Mouse (Mus musculus) limb, embryonic 11.5 days (tissue): ENCODE measurements around the gene Hoxa6. TPM values are rescaled to one million over a fixed set of nuclear protein-coding genes. Genes with fewer than 3 reads are reported as not detected.

Experiments used
- ATAC-seq: fragments of 200-750 bp; cut with Nextera tagmentation; 2 replicates; pipeline ENCODE4 v1.8.0; 2017; ENCODE audit warnings: low read depth; ENCODE audit not compliant: insufficient number of reproducible peaks, low FRiP score, low TSS enrichment
- DNase-seq: peaks from one replicate; pipeline ENCODE4 v3.0.0-alpha.2; 2015; ENCODE audit warnings: low spot score
- H3K27ac ChIP-seq: fragments of 300-500 bp; sonication (generic); replicated peaks from 2 replicates; pipeline ENCODE4 v1.5.1; 2014; ENCODE audit warnings: low read depth, mild to moderate bottlenecking, low read length
- H3K27me3 ChIP-seq: fragments of 300-500 bp; sonication (generic); 2 replicates; pipeline ENCODE4 v1.6.1; 2014; ENCODE audit warnings: mild to moderate bottlenecking, low read length, mixed read lengths; ENCODE audit not compliant: control insufficient read depth, insufficient read depth
- H3K36me3 ChIP-seq: fragments of 300-500 bp; sonication (generic); 2 replicates; pipeline ENCODE4 v1.6.1; 2014; ENCODE audit warnings: mild to moderate bottlenecking, low read length, moderate library complexity, mixed read lengths; ENCODE audit not compliant: control insufficient read depth, insufficient read depth
- H3K4me1 ChIP-seq: fragments of 300-500 bp; sonication (generic); 2 replicates; pipeline ENCODE4 v1.6.1; 2014; ENCODE audit warnings: low read length, mixed read lengths; ENCODE audit not compliant: control insufficient read depth, insufficient read depth
- H3K4me2 ChIP-seq: fragments of 300-500 bp; sonication (generic); 2 replicates; pipeline ENCODE4 v1.6.1; 2014; ENCODE audit warnings: low read depth, mild to moderate bottlenecking, moderate library complexity; ENCODE audit not compliant: severe bottlenecking
- H3K4me3 ChIP-seq: fragments of 300-500 bp; sonication (generic); 2 replicates; pipeline ENCODE4 v1.5.1; 2014; ENCODE audit warnings: low read depth, low read length
- H3K9ac ChIP-seq: fragments of 300-500 bp; sonication (generic); 2 replicates; pipeline ENCODE4 v1.6.1; 2014; ENCODE audit warnings: mild to moderate bottlenecking, low read length
- H3K9me3 ChIP-seq: fragments of 300-500 bp; sonication (generic); 2 replicates; pipeline ENCODE4 v1.6.1; 2016; ENCODE audit warnings: low read length; ENCODE audit not compliant: control insufficient read depth
- WGBS: fragments of 180-500 bp; shearing (Covaris S2); extraction: QIAGEN DNeasy Blood & Tissue Kit; methylation state at CpG from one replicate; pipeline ENCODE4 v1.1.7; 2014; 5-methylcytosine and 5-hydroxymethylcytosine counted together
- polyA plus RNA-seq: library from polyadenylated mRNA; unstranded; fragments of >200 nt; fragmentation: Nextera tagmentation; extraction: Ambion mirVana; gene quantifications from 2 replicates; pipeline ENCODE4 v1.2.1, GENCODE M21; 2014

The Hoxa6 gene
- polyA plus RNA-seq, 1 experiment from 2014 or later = 4.6 TPM

DNA sequence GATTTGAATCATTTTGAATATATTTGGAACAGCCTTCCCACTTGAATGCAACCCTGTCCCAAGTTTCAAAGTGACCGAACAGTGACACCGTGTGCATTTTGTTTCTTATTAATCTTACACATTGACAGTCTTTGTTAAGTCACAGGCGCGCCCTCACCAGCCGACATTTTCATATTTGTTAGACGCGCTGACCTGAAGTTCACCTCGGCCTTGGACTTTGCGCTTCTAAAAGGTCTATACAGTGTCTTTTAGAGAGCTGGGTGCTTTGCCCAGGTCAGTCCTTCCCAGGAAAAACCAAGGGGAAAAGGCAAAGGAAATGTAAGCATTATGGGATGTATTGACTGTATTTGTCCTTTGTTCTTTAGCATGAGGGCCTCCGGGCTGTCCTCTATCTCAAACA is 13.8 kb downstream of the Hoxa6 start:
- DNase-seq = no peak
- WGBS = 20% methylated on average over 10 of the region's 10 CpGs
- Histone ChIP-seq H3K4me2 (no peak overlapping the region), H3K4me1 (peaks cover 33% of the 10 kb centered on the region), H3K36me3 (no peaks in the 10 kb centered on the region), H3K9ac (no peak overlapping the region), H3K27ac (no peak overlapping the region), H3K9me3 (no peaks in the 10 kb centered on the region), H3K4me3 (no peak overlapping the region), H3K27me3 (0 out of 2 replicates have a peak, but pooled peaks cover 5% of the 10 kb centered on the region)
- ATAC-seq = no peak

DNA sequence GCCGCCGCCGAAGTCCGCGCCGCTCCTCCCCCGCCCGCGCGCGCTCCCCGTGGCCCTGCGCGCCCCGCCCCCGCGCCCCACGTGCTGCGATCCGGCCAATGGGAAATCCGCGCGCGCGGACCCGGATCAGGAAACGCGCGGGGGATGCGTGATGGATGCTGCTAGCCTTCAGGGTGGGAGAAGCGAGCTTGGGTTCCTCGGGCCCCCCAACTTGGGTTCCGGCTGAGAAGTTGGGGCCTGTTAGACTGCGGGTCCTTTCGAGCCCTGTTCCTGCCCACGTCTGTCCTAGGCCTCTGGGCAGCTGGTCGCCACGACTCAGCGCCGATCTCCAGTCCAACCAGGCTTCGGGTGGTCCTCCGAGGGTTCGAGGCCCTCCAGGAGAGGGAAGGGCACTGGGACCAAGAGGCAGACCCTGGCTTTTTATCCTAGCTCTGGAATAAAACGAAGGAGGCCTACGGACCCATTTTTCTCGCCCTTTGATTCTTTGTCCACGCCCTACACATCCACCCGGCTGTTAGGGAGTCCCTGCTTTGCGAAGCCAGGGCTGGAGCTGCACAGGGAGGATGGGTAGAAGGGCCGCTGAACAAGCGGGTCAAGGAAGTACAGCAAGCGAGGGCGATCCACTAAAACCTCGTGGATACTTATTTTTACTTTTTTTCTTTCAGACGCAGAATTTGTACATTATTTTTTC is 16.5 kb downstream of the Hoxa6 start:
- Histone ChIP-seq H3K4me3 (peak overlapping the region; percentile 50), H3K4me1 (peaks cover 41% of the 10 kb centered on the region), H3K4me2 (peak overlapping the region; percentile 99), H3K27ac (peak overlapping the region; percentile 21; the same call in 1 of the 2 replicates), H3K36me3 (no peaks in the 10 kb centered on the region), H3K9ac (peak overlapping the region; percentile 57), H3K9me3 (no peaks in the 10 kb centered on the region), H3K27me3 (peaks cover 9% of the 10 kb centered on the region; the same call in 1 of the 2 replicates)
- DNase-seq (peak; percentile 92), ATAC-seq (peak; percentile 55; the same call in 1 of the 2 replicates)
- 2% methylated on average over 43 of the region's 55 CpGs for WGBS

DNA sequence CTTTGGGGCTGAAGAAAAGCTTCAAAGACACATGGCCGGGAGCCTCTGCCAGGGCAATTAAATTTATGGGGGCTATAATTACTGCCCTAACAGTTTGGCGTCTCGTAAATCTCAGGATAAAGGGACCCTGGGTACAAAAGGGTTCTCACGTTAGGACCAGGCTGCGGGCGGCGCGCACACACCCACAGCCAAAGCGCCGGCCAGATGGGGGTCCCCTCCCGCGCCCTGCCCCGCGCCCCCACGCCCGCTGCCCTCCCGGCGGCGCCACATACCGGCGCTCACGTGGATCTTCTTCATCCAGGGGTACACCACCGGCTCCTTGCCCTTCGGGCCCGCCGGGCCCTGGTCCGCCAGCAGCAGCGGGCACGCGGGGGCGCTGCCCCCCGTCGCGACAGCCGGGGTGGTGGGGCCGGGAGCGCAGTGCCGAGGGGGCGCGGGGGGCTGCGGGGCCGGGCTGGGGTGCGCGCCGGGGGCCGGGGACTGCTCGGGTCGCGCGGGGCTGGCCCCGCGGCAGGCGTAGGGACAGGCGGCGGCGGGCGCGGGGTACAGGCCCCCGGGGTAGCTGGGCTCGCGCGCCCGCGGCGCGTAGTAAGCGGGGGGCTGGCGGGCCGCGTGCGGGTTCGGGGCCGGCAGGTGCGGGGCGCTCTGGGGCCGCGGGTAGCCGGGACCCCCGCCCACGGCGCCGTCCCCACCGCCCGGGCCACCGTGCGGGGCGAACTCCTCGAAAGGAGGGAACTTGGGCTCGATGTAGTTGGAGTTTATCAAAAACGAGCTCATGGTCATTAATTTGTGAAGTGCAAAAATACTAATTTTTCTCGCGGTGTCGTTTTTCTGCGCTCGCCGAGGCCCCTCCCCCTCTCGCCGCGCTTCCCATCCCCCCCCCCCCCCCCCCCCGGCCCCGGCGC is 17.4 kb downstream of the Hoxa6 start, which contains the start of gene Hoxa4:
TSS of gene Hoxa4 (minus strand) at position 848 of the 905 bp plus-strand sequence.
- Histone ChIP-seq H3K27me3 (peaks cover 13% of the 10 kb centered on the region), H3K9me3 (no peaks in the 10 kb centered on the region), H3K27ac (peak within 1 kb of the TSS; percentile 51; the same call in 1 of the 2 replicates), H3K4me1 (peaks cover 41% of the 10 kb centered on the region), H3K36me3 (no peaks in the 10 kb centered on the region), H3K4me3 (peak within 1 kb of the TSS; percentile 50), H3K4me2 (peak within 1 kb of the TSS; percentile 99), H3K9ac (peak within 1 kb of the TSS; percentile 57)
- peak; percentile 57; the same call in 1 of the 2 replicates for ATAC-seq
- WGBS = under 1% methylated on average over 47 of the region's 102 CpGs
- peak; percentile 73 for DNase-seq

DNA sequence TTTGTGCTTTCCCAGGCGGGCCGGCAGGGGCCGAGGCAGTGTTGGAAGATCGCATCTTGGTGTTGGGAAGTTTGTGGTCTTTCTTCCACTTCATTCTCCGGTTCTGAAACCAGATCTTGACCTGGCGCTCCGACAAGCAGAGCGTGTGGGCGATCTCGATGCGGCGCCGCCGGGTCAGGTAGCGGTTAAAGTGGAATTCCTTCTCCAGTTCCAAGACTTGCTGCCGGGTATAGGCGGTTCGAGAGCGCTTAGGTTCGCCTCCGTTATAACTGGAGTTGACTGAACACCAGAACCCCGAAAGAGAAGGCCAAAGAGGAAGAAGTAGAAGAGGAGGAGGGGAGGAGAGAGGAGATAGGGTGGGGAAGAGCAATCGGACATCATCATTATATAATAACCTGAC is 18.1 kb downstream of the Hoxa6 start:
- peak; percentile 62 for DNase-seq
- H3K4me3 ChIP-seq = peak overlapping the region; percentile 50; the same call in 1 of the 2 replicates
- no peaks in the 10 kb centered on the region for H3K9me3 ChIP-seq
- no peak overlapping the region for H3K27ac ChIP-seq
- H3K27me3 ChIP-seq = peaks cover 13% of the 10 kb centered on the region
- peak overlapping the region; percentile 99 for H3K4me2 ChIP-seq
- WGBS = 2% methylated on average over 23 of the region's 23 CpGs
- no peaks in the 10 kb centered on the region for H3K36me3 ChIP-seq
- H3K4me1 ChIP-seq = peaks cover 42% of the 10 kb centered on the region
- ATAC-seq = no peak
- H3K9ac ChIP-seq = no peak overlapping the region

DNA sequence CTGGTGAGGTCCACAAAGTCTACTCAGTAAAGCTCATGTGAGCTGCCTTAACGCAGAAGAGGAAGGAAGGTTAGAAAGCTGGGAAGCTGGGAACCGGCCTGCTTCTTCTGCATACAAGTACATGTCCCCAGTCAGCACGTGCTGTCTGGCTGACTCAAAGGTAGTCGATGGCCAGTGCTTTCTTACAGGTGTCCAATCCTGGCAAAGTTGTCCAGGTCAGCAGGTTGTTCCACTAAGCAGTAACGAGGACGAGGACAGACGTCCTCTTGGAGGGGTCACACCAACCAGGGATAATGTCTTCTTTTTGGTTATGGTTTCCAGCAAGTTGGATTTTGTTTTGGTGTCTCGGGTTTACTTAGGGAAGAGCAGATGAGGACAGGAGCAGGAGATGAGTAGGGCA is 18.6 kb downstream of the Hoxa6 start:
- no peaks in the 10 kb centered on the region for H3K9me3 ChIP-seq
- peaks cover 13% of the 10 kb centered on the region for H3K27me3 ChIP-seq
- WGBS = 20% methylated on average over 8 of the region's 8 CpGs
- DNase-seq (no peak), ATAC-seq (no peak)
- H3K4me2 ChIP-seq = no peak overlapping the region
- peaks cover 46% of the 10 kb centered on the region for H3K4me1 ChIP-seq
- no peak overlapping the region for H3K4me3 ChIP-seq
- H3K9ac ChIP-seq = no peak overlapping the region
- H3K36me3 ChIP-seq = no peaks in the 10 kb centered on the region
- no peak overlapping the region for H3K27ac ChIP-seq

- DNase-seq = no peak
- H3K27ac ChIP-seq = no peak overlapping the region
- H3K36me3 ChIP-seq = no peaks in the 10 kb centered on the region
- H3K4me1 ChIP-seq = peaks cover 51% of the 10 kb centered on the region
- no peak overlapping the region for H3K9ac ChIP-seq
- no peak for ATAC-seq
- no peaks in the 10 kb centered on the region for H3K9me3 ChIP-seq
- no peak overlapping the region for H3K4me2 ChIP-seq
- no peak overlapping the region for H3K4me3 ChIP-seq
- peaks cover 16% of the 10 kb centered on the region for H3K27me3 ChIP-seq
- 30% methylated on average over 5 of the region's 5 CpGs for WGBS
Measured at GRCm38 (mm10) chr6:52189172-52189591, 19.3 kb downstream of the Hoxa6 start.

- no peak overlapping the region for H3K4me2 ChIP-seq
- no peak overlapping the region for H3K9ac ChIP-seq
- DNase-seq (no peak), ATAC-seq (no peak)
- WGBS = 62% methylated on average over 1 of the region's 1 CpGs
- H3K27ac ChIP-seq = no peak overlapping the region
- H3K36me3 ChIP-seq = no peaks in the 10 kb centered on the region
- no peak overlapping the region for H3K4me3 ChIP-seq
- H3K9me3 ChIP-seq = no peaks in the 10 kb centered on the region
- peaks cover 56% of the 10 kb centered on the region for H3K4me1 ChIP-seq
- H3K27me3 ChIP-seq = peaks cover 16% of the 10 kb centered on the region
Measured at GRCm38 (mm10) chr6:52186500-52186899, 22.0 kb downstream of the Hoxa6 start.

DNA sequence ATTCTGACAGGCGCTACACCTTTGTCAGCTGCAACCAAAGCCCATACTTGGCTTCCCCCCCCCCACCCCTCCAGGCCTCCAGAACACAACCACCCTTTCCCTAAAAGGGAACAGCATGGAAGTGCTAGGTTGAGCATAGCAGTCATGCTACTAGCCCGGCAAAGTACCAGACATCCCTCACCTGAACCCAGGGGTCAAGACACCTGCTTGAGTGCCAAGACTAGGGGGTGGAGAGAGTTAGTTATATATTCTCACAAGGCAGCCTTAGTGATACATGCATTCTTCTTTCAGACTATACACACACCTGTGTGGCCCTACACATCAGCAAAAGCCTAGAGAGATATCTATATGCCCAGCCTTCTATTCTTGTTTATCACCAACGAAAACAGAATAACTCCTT is 22.7 kb downstream of the Hoxa6 start:
- whole genome bisulfite sequencing = 32% methylated on average over 3 of the region's 3 CpGs
- no peak overlapping the region for H3K9ac ChIP-seq

More for the DNA sequence above, 22.7 kb downstream of the Hoxa6 start:
- no peaks in the 10 kb centered on the region for H3K9me3 ChIP-seq
- ATAC-seq = no peak
- peaks cover 13% of the 10 kb centered on the region for H3K27me3 ChIP-seq
- DNase-seq = no peak
- peak overlapping the region; percentile 36; the same call in 1 of the 2 replicates for H3K4me2 ChIP-seq
- H3K27ac ChIP-seq = no peak overlapping the region
- peaks cover 53% of the 10 kb centered on the region for H3K4me1 ChIP-seq
- no peaks in the 10 kb centered on the region for H3K36me3 ChIP-seq
- no peak overlapping the region for H3K4me3 ChIP-seq
